Mouse (Mus musculus): ENCODE data around the gene Kif11. TPM values are rescaled to one million over a fixed set of nuclear protein-coding genes. Genes with fewer than 3 reads are reported as not detected.
A peak's percentile ranks its signal among the peaks of the same experiment; 100 is the strongest.

Gene Kif11
- polyA plus RNA-seq (2014; fragmentation: Nextera tagmentation; extraction: Ambion mirVana), result 112 and 121 TPM in 2 replicates

DNA sequence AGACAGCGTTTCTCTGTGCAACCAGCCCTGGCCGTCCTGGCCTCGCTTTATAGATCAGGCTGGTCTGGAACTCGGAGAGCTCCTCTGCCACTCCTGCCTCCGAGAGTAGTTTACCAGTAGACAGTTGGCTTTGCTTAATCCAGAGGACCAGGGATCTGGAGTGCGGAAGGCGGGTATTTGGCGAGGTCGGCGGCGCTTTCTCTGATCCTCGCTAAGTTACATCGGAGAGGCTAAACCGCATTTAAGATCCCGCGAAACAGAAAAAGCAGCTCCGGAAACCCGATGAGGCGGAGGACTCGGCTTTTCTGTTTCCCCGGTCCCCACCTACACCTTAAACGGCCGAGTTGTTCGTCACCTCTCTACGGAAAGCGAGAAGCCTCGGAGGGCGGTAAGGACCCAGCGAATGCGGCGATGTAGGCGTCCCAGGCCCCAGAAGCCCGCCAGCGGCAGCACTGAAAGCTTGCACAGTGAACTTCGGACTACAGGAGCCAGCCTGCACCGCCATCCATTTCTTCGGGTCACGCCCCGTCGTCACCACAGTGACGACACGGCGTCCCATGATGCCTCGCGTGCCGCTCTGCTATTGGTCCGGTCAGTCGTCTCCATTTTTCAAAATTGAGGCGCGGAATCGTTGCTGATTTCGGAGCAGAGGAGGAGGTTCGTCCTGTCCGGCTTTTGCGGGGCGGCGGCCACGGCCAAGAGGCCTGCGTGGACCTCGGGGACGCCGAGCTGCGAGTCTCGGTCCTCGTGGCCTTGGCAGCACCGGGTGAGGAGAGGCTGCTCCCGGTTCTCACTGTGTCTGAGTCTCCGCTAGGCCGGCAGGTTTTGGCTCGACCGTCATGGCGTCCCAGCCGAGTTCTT lies at the start of gene Kif11:
Kif11 (plus strand) TSS at position 649 of the 861 bp plus-strand sequence.
- peak within 1 kb of the TSS; percentile 95 for H3K27ac ChIP-seq (ENCODE audit: low read depth, low read length)
- WGBS, result under 1% methylated on average over 73 of the region's 73 CpGs
- H3K4me1 ChIP-seq (replicated peaks; ENCODE audit: control insufficient read depth, insufficient read depth, low read length), result peaks cover 4% of the 10 kb centered on the region; the same call in 1 of the 2 replicates
- peak within 1 kb of the TSS; percentile 85 for H3K4me3 ChIP-seq (ENCODE audit: low read depth, low read length)
- peak; percentile 99 for ATAC-seq (replicated peaks; ENCODE audit: low FRiP score)
- no peaks in the 10 kb centered on the region for H3K9me3 ChIP-seq (ENCODE audit: control insufficient read depth, low read length)
- no peaks in the 10 kb centered on the region for H3K36me3 ChIP-seq (ENCODE audit: control insufficient read depth, insufficient read depth, low read length)
- peak within 1 kb of the TSS; percentile 86 for H3K9ac ChIP-seq (ENCODE audit: low read length)
- peak within 1 kb of the TSS; percentile 66 for H3K4me2 ChIP-seq (ENCODE audit: low read depth, low read length, severe bottlenecking)
- no peaks in the 10 kb centered on the region for H3K27me3 ChIP-seq (ENCODE audit: control insufficient read depth, insufficient read depth, low read length)
- peak; percentile 96 for DNase-seq (ENCODE audit: low spot score)

DNA sequence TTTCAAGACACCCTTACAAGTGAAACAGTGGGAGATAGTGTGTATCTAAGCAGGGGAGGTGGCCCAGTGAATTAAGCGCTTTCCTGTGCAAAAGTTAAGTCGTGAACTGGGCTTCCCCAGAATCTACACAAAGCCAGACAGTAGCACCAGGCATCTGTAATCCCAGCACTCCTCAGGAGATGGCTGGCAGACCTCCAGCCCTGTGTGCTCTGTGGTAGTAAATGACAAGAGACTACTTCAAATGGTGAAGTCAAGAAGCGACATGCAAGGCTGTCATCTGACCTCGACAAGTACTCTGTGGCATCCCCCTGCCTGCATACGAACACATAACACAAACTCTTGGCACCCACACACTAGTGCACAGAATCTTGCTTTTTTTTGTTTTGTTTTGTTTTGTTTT lies 49.0 kb upstream of the Kif11 start:
- Histone ChIP-seq H3K27ac (ENCODE audit: low read depth, low read length) (no peak overlapping the region), H3K27me3 (ENCODE audit: control insufficient read depth, insufficient read depth, low read length) (no peaks in the 10 kb centered on the region), H3K4me1 (replicated peaks; ENCODE audit: control insufficient read depth, insufficient read depth, low read length) (no peaks in the 10 kb centered on the region), H3K4me2 (ENCODE audit: low read depth, low read length, severe bottlenecking) (no peak overlapping the region), H3K9me3 (ENCODE audit: control insufficient read depth, low read length) (no peaks in the 10 kb centered on the region), H3K36me3 (ENCODE audit: control insufficient read depth, insufficient read depth, low read length) (no peaks in the 10 kb centered on the region), H3K4me3 (ENCODE audit: low read depth, low read length) (no peak overlapping the region), H3K9ac (ENCODE audit: low read length) (no peak overlapping the region)
- ATAC-seq (replicated peaks; ENCODE audit: low FRiP score), result no peak
- 93% methylated on average over 5 of the region's 5 CpGs for WGBS
- no peak for DNase-seq (ENCODE audit: low spot score)

DNA sequence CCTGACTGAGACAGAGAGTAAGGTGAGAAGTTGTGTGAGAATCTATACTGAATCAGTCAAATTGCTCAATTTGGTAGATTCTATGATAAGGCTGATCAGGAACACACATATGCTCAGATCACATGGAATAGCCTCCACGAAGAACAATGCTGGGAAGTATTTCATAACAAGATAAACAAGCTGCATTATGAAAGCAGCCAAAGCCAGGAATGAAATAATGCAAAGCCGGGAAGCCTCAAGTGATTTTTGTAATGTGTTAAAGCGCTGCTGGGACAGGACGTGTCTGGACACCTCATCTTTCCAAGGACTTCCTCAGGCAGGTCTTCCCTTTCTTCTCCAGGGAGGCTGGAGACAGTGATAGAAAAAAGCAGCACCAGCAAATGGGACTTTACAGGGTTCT lies 43.5 kb upstream of the Kif11 start:
- DNase-seq (ENCODE audit: low spot score) (no peak), ATAC-seq (replicated peaks; ENCODE audit: low FRiP score) (no peak)
- Histone ChIP-seq H3K9me3 (ENCODE audit: control insufficient read depth, low read length) (no peaks in the 10 kb centered on the region), H3K9ac (ENCODE audit: low read length) (no peak overlapping the region), H3K27ac (ENCODE audit: low read depth, low read length) (no peak overlapping the region), H3K4me2 (ENCODE audit: low read depth, low read length, severe bottlenecking) (no peak overlapping the region), H3K4me1 (replicated peaks; ENCODE audit: control insufficient read depth, insufficient read depth, low read length) (no peaks in the 10 kb centered on the region), H3K27me3 (ENCODE audit: control insufficient read depth, insufficient read depth, low read length) (no peaks in the 10 kb centered on the region), H3K36me3 (ENCODE audit: control insufficient read depth, insufficient read depth, low read length) (no peaks in the 10 kb centered on the region), H3K4me3 (ENCODE audit: low read depth, low read length) (no peak overlapping the region)
- 92% methylated on average over 4 of the region's 4 CpGs for WGBS

DNA sequence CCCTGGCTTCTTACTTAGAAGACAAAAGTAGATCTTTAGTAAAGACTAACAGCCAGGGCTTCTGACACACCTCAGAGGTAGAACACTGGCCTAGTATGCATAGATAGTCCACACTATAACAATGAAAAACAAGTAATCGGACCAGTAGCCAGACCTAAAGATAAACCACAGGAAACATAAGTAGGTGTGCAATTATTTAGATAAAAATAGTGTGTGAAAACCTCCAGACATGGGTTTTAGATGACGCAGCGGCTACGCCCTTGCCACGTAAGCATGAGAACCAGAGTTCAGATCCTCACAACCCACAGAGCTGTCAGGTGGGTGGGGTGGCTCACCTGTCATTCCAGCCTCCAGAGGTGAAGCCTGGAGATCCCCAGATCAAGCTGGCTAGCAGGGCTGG lies 42.8 kb upstream of the Kif11 start:
- ATAC-seq (replicated peaks; ENCODE audit: low FRiP score) (no peak), DNase-seq (ENCODE audit: low spot score) (no peak)
- Histone ChIP-seq H3K4me2 (ENCODE audit: low read depth, low read length, severe bottlenecking) (no peak overlapping the region), H3K4me1 (replicated peaks; ENCODE audit: control insufficient read depth, insufficient read depth, low read length) (no peaks in the 10 kb centered on the region), H3K27ac (ENCODE audit: low read depth, low read length) (no peak overlapping the region), H3K27me3 (ENCODE audit: control insufficient read depth, insufficient read depth, low read length) (no peaks in the 10 kb centered on the region), H3K9ac (ENCODE audit: low read length) (no peak overlapping the region), H3K36me3 (ENCODE audit: control insufficient read depth, insufficient read depth, low read length) (no peaks in the 10 kb centered on the region), H3K9me3 (ENCODE audit: control insufficient read depth, low read length) (no peaks in the 10 kb centered on the region), H3K4me3 (ENCODE audit: low read depth, low read length) (no peak overlapping the region)
- WGBS, result 95% methylated on average over 5 of the region's 5 CpGs

DNA sequence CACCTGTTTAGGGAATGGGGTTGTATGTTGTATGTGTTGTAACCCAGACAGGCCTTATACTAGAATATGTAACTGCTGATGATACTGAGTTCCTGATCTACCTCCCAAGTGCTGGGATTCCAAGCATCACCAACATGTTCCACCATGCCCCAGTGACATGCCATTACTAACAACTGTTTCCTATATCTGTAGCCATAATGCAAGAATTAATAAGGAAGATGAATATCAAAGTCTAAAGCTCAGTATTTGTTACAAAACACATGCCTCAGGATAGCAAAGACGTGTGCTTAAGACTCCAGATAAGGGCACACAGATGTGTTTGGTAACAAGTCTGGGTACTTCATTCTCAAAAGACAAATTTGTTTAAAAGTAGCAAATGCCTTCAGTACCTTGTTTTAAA lies 40.8 kb upstream of the Kif11 start:
- Histone ChIP-seq H3K9ac (ENCODE audit: low read length) (no peak overlapping the region), H3K36me3 (ENCODE audit: control insufficient read depth, insufficient read depth, low read length) (no peaks in the 10 kb centered on the region), H3K9me3 (ENCODE audit: control insufficient read depth, low read length) (no peaks in the 10 kb centered on the region), H3K4me1 (replicated peaks; ENCODE audit: control insufficient read depth, insufficient read depth, low read length) (no peaks in the 10 kb centered on the region), H3K27ac (ENCODE audit: low read depth, low read length) (no peak overlapping the region), H3K4me2 (ENCODE audit: low read depth, low read length, severe bottlenecking) (no peak overlapping the region), H3K4me3 (ENCODE audit: low read depth, low read length) (no peak overlapping the region), H3K27me3 (ENCODE audit: control insufficient read depth, insufficient read depth, low read length) (no peaks in the 10 kb centered on the region)
- DNase-seq (ENCODE audit: low spot score), result no peak
- ATAC-seq (replicated peaks; ENCODE audit: low FRiP score), result no peak
- 93% methylated on average over 1 of the region's 1 CpGs for WGBS

DNA sequence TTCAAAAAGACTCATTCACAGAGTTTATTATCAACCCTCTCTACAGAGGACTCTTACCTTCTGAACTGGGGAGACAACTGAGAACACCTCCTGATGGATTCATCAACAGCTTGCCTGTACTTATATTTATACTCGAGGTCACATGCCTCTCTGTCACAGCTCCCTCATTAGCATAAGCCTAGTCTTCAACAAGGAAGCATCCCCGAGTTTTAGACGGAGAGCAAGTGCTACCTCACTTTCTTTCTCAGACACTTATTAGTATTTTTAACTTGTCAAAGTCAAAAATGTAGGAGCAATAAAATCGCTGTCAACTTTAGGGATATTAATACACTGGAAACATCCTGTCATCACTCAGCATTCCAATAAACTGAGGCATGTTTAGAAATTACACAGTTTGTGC lies 38.5 kb upstream of the Kif11 start, which contains the start of gene Ide:
Ide (minus strand) TSS at position 101 of the 400 bp plus-strand sequence.
- no peaks in the 10 kb centered on the region for H3K36me3 ChIP-seq (ENCODE audit: control insufficient read depth, insufficient read depth, low read length)
- 73% methylated on average over 4 of the region's 4 CpGs for WGBS
- no peak within 1 kb of the TSS for H3K27ac ChIP-seq (ENCODE audit: low read depth, low read length)
- H3K9ac ChIP-seq (ENCODE audit: low read length), result no peak within 1 kb of the TSS
- H3K9me3 ChIP-seq (ENCODE audit: control insufficient read depth, low read length), result no peaks in the 10 kb centered on the region
- DNase-seq (ENCODE audit: low spot score) (no peak), ATAC-seq (replicated peaks; ENCODE audit: low FRiP score) (no peak)
- H3K4me1 ChIP-seq (replicated peaks; ENCODE audit: control insufficient read depth, insufficient read depth, low read length), result no peaks in the 10 kb centered on the region
- no peak within 1 kb of the TSS for H3K4me2 ChIP-seq (ENCODE audit: low read depth, low read length, severe bottlenecking)
- H3K27me3 ChIP-seq (ENCODE audit: control insufficient read depth, insufficient read depth, low read length), result no peaks in the 10 kb centered on the region
- no peak within 1 kb of the TSS for H3K4me3 ChIP-seq (ENCODE audit: low read depth, low read length)

DNA sequence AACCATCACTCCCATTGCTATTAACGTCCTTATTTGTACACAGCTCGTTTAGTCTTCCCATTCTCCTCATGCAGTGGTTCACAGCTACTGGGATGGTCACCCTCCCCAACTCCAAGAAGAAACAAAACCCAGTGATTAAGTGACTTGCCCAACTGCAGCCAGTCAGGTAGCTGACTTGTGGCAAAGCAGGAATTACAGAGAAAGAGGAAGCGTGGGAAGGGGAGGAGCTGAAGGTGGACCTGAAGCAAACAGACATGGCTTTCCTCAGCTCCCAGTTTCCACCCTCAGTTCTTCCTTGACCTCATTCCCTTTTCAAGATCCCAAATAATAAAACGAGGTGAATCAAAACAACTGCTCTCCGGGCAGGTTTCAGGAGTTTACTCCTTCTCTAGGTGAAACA lies 35.7 kb upstream of the Kif11 start:
- no peak for ATAC-seq (replicated peaks; ENCODE audit: low FRiP score)
- 75% methylated on average over 5 of the region's 5 CpGs for WGBS

DNA sequence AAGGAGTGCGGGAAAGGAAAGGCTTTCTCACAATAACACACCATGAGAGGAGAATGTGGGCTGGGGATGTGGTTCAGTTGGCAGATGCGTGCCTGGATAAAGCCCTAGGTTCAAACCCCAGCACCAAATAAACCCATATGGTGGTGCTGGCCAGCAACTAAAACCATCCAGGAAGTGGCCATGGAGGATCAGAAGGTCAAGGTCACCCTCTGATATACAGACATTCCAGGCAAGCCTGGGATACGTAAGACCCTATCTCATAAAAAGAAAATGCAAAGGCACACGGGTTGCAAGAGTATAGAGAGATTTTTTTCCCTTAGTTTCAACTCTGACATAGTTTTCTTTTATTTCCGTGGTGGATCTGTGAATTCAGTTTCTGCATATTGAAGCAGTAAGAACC lies 35.3 kb upstream of the Kif11 start:
- Histone ChIP-seq H3K9ac (ENCODE audit: low read length) (no peak overlapping the region), H3K4me2 (ENCODE audit: low read depth, low read length, severe bottlenecking) (no peak overlapping the region), H3K27me3 (ENCODE audit: control insufficient read depth, insufficient read depth, low read length) (no peaks in the 10 kb centered on the region), H3K4me3 (ENCODE audit: low read depth, low read length) (no peak overlapping the region), H3K36me3 (ENCODE audit: control insufficient read depth, insufficient read depth, low read length) (no peaks in the 10 kb centered on the region), H3K9me3 (ENCODE audit: control insufficient read depth, low read length) (no peaks in the 10 kb centered on the region), H3K27ac (ENCODE audit: low read depth, low read length) (no peak overlapping the region), H3K4me1 (replicated peaks; ENCODE audit: control insufficient read depth, insufficient read depth, low read length) (no peaks in the 10 kb centered on the region)
- DNase-seq (ENCODE audit: low spot score) (no peak), ATAC-seq (replicated peaks; ENCODE audit: low FRiP score) (no peak)
- WGBS, result 84% methylated on average over 5 of the region's 5 CpGs

More for the DNA sequence above, 35.7 kb upstream of the Kif11 start:
- DNase-seq (ENCODE audit: low spot score), result no peak
- Histone ChIP-seq H3K9ac (ENCODE audit: low read length) (no peak overlapping the region), H3K36me3 (ENCODE audit: control insufficient read depth, insufficient read depth, low read length) (no peaks in the 10 kb centered on the region), H3K9me3 (ENCODE audit: control insufficient read depth, low read length) (no peaks in the 10 kb centered on the region), H3K4me3 (ENCODE audit: low read depth, low read length) (no peak overlapping the region), H3K4me1 (replicated peaks; ENCODE audit: control insufficient read depth, insufficient read depth, low read length) (no peaks in the 10 kb centered on the region), H3K27me3 (ENCODE audit: control insufficient read depth, insufficient read depth, low read length) (no peaks in the 10 kb centered on the region), H3K27ac (ENCODE audit: low read depth, low read length) (no peak overlapping the region), H3K4me2 (ENCODE audit: low read depth, low read length, severe bottlenecking) (no peak overlapping the region)

DNA sequence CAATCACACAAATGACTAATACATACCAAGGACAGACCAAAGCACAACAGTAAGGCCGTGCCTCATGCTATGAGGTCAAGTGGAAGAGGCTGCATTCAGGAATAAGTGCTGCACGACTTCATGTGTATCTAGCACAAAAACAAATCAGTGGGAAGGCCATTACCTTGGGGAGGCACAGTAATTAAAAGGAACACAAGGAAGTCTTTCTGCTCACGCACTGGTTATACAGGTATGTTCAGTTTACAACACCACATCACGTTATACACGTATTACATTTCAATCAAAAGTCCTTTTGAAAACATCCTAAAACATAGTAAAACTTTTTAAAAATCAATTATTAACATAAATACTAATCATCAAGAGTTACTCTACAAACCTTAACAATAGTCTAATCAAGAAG lies 32.3 kb upstream of the Kif11 start:
- H3K36me3 ChIP-seq (ENCODE audit: control insufficient read depth, insufficient read depth, low read length), result no peaks in the 10 kb centered on the region
- no peak for ATAC-seq (replicated peaks; ENCODE audit: low FRiP score)
- H3K9me3 ChIP-seq (ENCODE audit: control insufficient read depth, low read length), result no peaks in the 10 kb centered on the region
- no peak for DNase-seq (ENCODE audit: low spot score)
- WGBS, result 90% methylated on average over 5 of the region's 5 CpGs
- H3K4me2 ChIP-seq (ENCODE audit: low read depth, low read length, severe bottlenecking), result no peak overlapping the region
- no peaks in the 10 kb centered on the region for H3K4me1 ChIP-seq (replicated peaks; ENCODE audit: control insufficient read depth, insufficient read depth, low read length)
- H3K27ac ChIP-seq (ENCODE audit: low read depth, low read length), result no peak overlapping the region
- H3K27me3 ChIP-seq (ENCODE audit: control insufficient read depth, insufficient read depth, low read length), result no peaks in the 10 kb centered on the region
- no peak overlapping the region for H3K9ac ChIP-seq (ENCODE audit: low read length)
- H3K4me3 ChIP-seq (ENCODE audit: low read depth, low read length), result no peak overlapping the region

Measured in forebrain, embryonic 11.5 days (tissue).